Mouse (Mus musculus): ENCODE measurements around the gene Dnaaf2.

Dnaaf2 gene

DNA sequence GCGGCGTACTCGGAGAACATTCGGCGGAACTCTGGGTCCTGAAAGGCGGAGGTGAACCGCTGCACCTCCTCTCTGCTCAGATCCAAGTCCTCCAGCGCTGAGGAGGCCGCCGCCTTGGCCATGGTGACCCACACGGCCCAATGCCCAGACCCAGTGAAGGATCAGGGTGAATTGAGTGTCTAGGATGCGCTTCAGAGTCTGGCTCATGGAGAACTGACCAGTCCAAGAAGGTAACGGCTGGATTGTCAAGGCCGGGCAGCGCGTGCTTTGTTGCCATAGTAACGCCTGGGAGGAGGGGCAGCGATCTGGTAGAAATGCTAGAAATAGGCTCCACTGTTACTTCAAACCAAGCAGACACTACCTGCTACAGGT, at the start of gene Dnaaf2:
Dnaaf2 (minus strand) TSS at position 266 of the 372 bp plus-strand sequence.
- peak; percentile 78 to 80 for DNase-seq (ENCODE audit: low spot score in 2 of 2)

DNA sequence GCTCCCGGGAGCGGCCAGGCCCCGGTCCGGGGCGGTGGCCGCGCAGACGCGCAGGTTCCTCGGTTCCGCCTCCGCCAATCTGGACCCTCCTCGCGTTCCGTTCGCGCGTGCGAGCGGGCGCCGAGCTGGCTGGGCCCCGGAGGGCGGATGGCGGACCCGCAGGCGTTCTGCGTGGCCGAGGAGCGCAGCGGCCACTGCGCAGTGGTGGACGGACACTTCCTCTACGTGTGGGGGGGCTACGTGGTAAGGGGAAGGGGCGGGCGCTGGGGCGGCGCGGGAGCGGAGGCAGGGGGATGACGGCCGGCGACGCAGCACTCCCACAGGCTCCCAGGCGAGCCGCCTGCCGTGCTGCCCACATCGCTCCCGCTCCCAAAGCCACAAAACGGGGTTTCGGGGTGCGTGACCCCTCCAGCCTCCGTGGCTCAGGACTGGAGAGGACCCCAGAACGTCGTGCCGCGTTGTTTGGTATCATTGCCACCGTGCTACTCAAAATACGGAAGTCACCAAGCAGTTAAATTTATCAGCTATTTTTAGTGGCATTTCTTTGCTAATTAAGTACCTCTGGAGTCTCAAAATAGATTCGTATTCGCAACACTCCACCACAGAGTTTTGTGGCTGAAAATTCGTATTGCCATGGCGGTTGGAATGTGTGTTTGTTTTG, 43.7 kb upstream of the Dnaaf2 start:
- DNase-seq (ENCODE audit: low spot score in 2 of 2): peak; percentile 64 to 66

DNA sequence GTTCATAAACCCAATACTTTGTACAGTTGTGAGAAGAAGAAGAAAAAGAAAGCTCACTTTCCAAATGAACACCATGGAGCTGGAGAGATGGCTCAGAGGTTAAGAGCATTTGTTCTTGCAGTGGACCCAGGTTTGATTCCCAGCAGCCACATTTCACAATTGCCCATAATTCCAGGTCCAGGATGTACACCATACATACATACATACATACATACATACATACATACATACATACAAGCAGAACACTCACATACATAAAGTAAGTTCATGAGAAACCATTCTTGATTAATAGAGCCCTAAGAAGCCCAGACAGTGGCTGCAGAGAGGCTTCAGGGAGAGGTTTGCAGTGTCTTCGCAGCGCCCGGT, 43.2 kb upstream of the Dnaaf2 start:
- DNase-seq (ENCODE audit: low spot score in 2 of 2): no peak

DNA sequence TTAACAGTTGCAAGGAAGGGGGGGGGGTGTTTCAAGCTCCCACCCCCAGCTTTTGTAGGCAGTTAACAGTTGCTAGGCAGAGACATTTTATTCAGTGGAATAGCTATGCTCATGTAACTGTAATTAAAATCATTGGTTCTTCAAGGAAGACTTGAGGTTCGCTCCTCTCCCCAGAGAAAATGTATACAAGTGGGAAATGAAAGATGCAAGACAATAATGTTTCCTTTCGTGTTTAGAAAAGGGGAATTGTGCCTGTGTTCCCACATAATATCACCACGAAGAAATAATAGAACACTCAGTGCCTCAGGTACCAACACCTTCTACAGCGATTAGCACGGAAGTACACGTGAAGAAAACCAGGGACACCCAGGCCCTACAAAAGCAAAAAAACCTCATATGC, 42.6 kb upstream of the Dnaaf2 start, which contains the start of gene Klhdc1:
Klhdc1 (plus strand) TSS at position 301 of the 400 bp plus-strand sequence.
- DNase-seq (ENCODE audit: low spot score in 2 of 2): no peak

DNA sequence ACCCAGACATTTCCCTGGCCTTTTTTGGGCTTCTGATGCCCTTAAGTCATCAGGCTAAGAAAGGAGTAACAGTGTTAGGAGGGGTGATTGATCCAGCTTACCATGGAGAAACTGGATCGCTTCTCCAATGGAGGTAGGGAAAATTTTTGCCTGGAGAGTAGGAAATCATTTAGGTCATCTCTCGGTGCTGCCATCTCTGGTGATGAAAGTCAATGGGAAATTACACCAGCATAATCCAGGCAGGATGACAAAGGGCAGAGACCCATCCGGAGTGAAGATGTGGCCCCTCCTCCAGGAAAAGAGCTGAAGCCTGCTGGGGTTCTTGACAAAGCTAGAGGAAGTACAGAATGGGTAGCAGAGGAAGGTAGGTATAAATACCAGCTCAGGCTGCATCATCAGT, 40.1 kb upstream of the Dnaaf2 start:
- DNase-seq (ENCODE audit: low spot score in 2 of 2): no peak

DNA sequence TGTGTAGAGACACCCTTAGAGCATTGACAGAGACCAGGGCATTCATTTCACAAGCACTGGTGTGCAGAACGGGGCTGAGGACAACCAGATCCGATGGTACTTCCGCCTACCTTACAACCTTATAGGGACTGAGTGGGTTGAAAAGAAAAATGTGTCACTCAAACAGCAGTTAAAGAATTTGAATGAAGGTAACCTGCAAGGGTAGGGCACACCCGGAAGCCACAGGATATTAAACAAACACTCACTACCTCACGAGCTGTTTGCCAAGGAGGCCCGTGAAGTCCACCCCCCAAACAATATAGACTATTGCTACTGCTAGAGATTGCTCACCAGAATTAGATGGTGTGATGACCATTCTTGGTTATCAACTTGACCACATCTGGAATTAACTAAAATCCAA, 37.6 kb upstream of the Dnaaf2 start:
- no peak for DNase-seq (ENCODE audit: low spot score in 2 of 2)

DNA sequence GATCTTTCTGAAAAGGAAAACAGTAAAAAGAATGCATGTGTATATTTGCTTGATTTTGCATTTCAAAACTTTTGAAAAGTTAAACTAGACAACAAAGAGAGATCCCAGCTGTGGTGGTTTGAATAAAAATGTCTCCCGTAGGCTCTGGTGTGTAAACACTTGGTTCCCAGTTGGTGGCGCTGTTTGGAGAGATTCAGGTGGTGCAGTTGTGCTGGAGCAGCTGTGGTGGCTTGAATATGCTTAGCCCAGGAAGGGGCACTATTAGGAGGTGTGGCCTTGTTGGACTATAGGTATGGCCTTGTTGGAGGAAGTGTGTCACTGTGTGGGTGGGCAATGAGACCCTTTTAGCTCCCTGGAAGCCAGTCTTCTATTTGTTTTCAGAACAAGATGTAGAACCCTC, 31.0 kb upstream of the Dnaaf2 start:
- DNase-seq (ENCODE audit: low spot score in 2 of 2): peak; percentile 28 to 78

DNA sequence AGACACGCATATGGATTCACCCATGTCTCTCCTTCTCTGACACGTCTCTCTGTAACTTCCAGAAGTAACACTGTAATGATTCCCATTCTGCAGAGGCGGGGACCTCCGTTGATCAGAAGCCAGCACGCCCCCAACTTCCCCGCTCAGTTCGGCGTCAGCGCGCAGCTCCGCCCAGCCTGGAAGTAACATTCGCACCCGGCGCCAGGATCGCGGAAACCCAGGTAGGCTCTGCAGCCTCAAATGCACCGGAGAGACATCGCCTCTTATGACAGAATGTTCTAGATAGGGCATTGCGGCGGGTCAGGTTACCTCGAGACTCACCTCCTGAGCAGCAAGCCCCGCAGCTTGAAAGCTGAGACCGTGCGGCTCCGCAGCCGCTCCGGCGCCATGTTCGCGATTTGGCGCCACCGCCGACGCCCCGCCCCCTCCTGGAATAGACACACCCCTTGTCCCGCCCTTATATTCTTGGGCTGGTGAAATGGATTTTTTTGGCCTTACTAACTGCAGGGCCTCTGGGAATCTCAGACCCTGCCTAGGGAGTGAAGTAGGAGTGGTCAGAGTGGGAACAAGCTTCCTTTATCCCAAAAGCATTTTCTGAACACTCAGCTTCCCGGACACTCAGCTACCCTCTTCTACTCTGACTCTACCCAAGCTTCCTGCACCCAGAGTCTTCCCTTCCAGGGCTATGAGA, 29.7 kb upstream of the Dnaaf2 start, which contains the start of gene Pole2:
Pole2 (minus strand) TSS at position 420 of the 691 bp plus-strand sequence.
- peak; percentile 89 to 93 for DNase-seq (ENCODE audit: low spot score in 2 of 2)

DNA sequence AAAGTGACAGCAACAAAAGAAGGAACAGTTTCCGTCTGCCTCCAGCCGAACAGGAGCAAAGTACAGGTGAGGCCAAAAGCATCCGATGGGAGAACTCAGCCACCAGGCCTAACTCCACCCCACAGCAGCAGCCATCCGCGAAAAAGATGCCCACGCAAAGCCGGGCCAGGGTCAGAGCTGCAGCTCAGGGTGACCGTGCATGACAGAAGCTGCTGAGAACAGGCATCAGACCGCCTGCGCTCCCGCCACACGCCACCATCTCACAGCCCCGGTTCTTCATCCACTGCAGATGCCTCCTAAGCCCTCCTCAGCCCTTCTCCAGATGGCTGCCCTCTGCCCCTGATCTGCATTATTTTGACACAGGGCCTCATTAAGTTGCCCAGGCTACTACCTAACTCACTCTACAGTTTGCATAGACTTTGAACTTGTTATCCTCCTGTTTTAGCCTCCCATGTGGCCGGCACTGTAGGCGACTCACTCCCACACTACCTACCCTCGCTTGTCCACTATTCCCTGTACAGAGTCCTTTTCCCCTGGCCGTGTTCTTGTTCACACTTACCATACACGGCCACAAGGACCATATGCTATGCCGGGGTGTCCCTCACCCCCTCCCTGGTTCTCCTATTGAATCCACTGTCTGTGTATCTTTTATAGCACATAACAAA, 22.5 kb upstream of the Dnaaf2 start:
- no peak for DNase-seq (ENCODE audit: low spot score in 2 of 2)

DNA sequence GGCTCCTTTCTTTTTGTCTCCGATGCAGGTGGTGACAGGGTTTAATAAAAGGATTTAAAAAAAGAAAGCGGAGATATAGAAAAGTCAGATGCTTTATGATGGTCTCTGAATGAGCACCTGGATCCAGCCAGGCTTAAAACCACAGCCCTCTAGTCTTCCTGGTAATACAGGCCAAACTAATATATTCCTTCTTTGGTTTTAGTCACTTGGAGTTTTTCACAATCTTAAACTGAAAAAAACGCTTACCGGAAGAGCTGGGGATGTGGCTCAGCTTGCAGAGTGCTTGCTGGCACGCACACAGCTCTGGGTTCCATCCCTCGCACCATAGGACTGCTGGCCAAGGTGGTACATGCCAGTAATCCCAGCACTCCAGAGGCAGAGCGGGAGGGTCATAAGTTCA, 18.4 kb upstream of the Dnaaf2 start:
- DNase-seq (ENCODE audit: low spot score in 2 of 2): no peak

DNA sequence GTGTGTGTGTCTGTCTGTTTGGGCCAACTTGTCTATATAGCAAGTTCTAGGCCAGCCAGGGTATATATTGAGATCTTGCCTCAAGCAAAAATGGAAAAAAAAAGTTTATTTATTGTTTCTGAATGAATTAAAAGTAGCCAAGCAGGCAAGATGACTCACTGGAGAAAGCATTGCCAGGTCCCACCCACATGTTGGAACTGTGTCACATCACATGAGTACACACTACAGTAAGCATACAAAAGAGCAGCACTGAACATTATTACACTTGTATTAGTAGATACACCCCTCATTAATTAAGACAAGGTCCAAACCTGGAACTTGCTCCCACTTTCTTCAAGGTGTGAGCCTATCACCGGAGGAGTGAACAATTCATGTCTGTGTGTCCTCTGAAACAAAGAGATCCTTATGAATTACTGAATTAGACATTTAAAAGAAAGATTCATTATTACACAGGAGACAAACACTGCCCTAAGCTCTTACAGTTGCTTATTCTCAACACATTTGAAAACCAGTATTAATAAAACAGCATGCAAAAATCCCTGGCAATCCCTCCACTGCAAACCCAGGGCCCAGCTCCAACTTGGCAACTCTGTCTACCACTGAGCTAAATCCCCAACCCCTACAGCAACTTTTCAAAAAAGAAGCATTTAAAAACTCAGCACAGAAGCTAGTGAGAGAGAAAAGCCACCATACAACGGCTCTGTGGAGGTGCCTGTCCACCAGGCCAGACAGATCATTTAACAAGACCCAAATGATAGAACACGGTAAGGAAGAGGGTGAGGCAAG, 17.0 kb upstream of the Dnaaf2 start:
- no peak for DNase-seq (ENCODE audit: low spot score in 2 of 2)

DNA sequence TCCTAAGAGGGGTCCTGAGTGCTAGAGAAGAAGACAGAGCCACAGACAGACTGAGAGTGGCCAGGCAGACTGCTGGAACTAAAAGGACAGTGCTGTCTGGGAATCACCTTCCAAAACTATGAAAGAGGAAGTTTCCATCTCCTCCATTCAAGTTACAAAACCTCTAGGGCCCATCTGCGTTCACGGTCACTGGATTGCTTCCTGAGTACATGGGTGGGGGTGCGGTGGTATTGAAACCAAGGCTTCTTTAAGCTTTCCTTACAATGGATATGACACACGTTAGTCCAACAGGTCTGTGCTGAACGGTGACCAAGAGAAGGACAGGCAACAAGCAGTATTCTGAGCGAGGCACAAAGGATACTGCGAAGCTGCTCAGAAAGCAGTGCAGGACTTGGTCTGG, 16.2 kb upstream of the Dnaaf2 start:
- no peak for DNase-seq (ENCODE audit: low spot score in 2 of 2)

DNA sequence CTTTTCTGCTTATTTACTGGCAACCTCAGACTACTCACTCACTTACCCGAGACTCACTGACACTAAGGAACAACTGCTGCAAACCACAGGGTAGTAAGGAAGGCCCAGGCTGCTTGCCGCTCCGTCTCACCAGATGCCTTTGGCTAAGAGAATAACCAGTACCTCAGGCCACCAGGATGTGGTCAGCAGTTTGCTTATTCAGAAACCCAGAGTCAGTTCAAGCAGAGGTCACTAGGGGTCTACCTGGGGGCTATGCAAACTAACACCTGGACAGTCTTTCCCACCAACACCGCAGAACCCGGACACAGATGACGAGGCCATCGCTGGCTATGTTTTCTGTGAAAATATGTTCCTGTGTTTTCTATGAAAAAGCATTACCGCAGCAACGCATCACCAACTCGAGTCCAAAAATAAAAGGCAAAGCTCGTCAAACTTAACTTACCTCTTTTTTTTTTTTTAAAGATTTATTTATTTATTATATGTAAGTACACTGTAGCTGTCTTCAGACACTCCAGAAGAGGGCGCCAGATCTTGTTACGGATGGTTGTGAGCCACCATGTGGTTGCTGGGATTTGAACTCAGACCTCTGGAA, 15.1 kb upstream of the Dnaaf2 start:
- no peak for DNase-seq (ENCODE audit: low spot score in 2 of 2)

DNA sequence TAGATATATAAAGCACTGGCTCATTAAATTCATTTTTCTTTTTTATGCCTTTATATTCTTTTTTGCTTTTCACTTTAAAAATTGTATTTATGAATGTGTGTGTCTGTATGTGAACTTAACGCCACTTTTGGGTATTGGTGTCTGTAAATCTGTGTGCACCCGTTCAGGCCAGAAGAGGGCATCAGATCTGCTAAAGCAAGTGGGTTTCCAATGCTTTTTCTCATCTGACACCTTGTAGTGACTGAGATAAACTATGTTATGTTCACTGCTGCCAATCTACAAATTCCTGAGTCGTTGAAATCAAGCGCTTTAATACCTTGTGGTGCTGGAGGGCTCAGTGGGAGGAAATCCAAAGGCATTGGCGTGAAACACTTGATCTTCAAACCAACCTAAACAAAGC, 12.8 kb upstream of the Dnaaf2 start:
- DNase-seq (ENCODE audit: low spot score in 2 of 2): no peak

DNA sequence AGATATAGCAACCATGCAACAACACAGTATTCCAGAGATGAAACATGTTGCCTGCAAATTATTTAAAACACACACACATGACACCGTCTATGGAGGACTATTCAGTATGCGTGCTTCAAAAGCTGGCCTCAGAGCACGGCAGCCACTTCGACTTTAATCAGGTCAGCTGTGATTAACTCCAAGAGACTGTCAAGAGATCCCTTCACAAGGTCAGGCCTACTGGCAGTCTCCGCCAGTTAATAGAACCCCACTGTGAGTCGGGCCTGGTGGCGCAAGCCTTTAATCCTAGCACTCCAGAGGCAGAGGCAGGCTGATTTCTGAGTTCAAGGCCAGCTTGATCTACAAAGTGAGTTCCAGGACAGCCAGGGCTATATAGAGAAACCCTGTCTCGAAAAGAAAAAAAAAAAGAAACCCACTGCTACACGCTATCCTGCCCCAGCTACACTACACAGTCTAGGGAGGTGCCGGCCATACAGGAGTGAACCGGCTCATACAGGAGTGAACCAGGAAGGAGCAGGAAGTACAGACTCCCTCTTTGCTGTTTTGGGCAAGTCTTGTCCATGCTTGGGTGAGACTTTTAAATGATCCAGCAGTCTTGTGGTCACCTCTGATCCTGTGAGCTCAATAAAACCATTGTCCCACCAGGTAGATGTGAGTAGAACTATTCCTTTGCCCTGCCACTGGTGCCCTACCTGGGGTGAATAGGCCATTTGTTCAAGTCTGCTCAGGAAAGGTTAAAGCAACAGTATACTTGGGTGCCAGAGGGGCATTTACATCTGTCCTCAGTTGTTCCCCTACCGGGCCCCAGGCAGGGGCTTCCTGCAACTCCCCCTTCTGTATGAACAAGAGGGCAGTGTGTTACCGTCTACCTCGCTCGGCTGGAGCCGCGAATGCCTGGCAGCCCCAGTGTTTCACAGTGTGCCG, 12.1 kb upstream of the Dnaaf2 start:
- DNase-seq (ENCODE audit: low spot score in 2 of 2): no peak

DNA sequence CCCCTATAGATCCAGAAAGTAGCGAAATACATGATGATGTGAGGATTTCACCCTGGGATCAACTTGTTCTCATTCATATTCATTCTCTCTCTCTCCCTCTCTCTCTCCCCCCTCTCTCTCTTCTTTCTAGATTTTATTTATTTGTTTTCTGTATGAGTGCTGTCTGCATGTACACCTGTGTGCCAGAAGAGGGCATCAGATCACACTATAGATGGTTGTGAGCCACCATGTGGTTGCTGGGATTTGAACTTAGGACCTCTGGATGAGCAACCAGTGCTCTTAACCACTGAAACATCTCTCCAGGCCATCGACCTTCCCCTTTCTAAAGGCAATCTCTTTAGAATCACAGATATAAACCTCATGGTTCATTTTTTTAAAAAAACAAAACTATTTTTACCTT, 10.3 kb upstream of the Dnaaf2 start:
- DNase-seq (ENCODE audit: low spot score in 2 of 2): no peak

DNA sequence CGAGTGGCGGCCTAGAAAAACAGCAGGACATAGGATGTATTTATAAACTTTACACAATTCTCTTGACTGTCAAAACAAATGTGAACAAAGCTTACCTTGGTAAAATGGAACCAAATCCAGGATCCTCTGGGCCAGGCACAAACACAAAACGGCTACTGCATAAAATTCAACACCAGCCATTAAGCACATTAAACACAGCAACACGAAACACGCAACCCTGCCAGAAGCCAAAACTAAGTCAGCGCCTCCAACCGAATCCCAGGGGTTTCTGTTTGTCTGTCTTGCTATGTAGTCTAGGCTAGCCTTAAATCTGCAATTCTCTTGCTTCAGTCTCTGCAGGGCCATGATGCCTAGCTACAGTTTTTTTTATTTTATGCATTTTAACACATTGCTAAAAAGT, 9.7 kb upstream of the Dnaaf2 start:
- DNase-seq (ENCODE audit: low spot score in 2 of 2): no peak

DNA sequence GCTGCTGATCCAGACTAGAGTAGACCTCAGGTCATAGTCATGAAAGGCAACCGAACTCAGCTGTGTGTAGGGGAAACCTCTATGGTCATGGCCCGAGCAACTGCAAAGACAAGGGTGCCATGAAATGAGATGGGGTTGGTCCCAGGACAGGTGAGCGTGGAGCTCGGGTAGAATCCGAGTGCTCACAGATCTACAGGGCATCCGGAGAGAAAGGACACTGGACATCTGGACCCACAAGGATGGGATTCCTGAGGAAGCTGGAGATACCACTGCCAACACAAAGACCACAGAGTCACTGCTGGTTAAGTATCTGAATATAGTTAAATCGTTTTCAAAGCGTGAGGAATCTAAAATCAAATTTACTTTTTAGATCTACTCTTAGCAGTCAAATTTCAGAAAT, 9.2 kb upstream of the Dnaaf2 start:
- DNase-seq (ENCODE audit: low spot score in 2 of 2): no peak

DNA sequence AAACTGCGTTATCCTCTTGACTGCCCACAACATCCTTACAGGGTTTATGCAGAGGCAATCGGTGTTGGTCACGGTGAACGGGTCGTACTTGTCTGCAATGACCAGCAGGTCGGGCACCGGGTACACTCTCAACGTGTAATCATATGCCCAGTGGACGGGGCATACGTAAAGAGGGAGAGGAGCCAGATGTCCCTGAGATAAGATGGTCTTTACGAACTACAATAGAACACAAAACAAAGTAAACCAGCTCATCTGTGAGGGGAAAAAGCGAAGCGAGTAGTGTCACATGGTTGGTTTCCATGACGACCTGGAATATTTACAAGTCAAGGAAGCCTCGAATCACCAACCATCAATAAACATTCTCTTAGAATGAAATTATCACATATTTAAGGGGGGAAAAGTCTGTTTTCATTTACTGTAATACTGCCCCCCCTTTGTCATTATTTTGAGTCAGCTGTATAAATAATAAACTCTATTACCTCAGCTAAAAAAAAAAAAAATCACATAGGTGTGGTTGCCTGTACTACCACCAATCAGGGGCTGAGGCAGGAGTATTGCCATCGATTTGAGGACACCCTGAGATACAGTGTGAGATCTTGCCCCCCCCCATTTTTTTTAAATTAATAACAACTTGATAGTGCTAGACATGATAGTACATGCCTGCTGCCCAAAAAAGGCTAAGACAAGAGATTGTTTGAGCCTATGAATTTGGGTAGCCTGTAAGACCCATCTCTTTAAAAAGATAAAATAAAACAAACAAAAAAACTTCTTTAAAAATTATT, 6.0 kb upstream of the Dnaaf2 start, which contains the start of gene Gm49384:
Gm49384 (minus strand) TSS at position 216 of the 782 bp plus-strand sequence.
- no peak for DNase-seq (ENCODE audit: low spot score in 2 of 2)

DNA sequence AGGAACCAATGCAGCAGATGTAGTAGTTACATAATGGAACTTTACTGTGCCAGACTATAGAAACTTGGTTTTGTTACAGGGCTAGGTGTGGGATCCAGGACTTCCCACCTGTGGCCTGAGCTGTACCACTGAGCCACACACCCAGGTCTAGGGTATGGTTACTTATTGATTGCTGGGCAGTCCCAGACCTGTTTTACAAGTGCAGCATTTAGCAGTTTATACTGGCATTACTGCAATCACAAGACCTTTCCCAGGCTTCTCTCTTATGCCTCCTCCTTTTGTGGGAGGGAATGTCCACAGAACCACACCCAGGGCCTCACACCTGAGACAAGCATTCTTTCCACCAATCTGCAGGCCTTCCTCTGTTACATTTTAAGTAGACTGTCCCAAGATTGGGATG, 756 bp upstream of the Dnaaf2 start:
- no peak for DNase-seq (ENCODE audit: low spot score in 2 of 2)
